Mouse (Mus musculus) left cerebral cortex, postnatal 25 days (tissue): Measurements from ENCODE around the gene Cacybp. TPM values are rescaled to one million over a fixed set of nuclear protein-coding genes. Genes with fewer than 3 reads are reported as not detected.
A peak's percentile ranks its signal among the peaks of the same experiment; 100 is the strongest.

Experiments used
- DNase-seq, 2 experiments: peaks; one replicate each; pipeline ENCODE4 v3.0.0; 2022; ENCODE audit warnings: low spot score in 2 of 2, mixed read lengths in 1 of 2
- intact Hi-C: fragments of 180-260 bp; cut with DNase I; formaldehyde crosslinking; loops from one replicate; pipeline ENCODE4 v1.15.1; 2025
- total RNA-seq, 2 experiments: library from RNA; stranded (reverse); gene quantifications; 2 replicates each; pipeline ENCODE4 v1.2.3; 2021

The Cacybp gene
- total RNA-seq, 2 experiments from 2014 or later: 88.4 to 96.7 TPM

DNA sequence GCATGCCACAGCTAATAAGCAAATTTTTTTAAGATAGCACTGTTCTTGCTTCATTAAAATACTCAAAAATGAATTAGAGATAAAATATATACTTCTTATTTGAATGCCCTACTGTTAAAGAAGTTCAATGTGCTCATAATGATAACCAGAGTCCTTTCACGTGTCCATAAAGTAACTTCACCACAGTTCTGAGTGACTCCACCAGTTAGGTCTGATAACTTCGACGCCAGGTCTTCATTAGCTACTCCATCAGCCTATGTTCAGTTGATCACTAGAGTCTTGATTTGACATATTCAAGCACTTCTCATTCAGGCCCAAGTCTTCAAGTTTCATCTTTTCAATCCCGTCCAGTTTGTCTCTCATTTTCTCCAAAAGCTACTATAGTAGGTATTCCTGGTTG, 14.5 kb upstream of the Cacybp start:
- intact Hi-C loops: no loop called here
- no peak for DNase-seq

DNA sequence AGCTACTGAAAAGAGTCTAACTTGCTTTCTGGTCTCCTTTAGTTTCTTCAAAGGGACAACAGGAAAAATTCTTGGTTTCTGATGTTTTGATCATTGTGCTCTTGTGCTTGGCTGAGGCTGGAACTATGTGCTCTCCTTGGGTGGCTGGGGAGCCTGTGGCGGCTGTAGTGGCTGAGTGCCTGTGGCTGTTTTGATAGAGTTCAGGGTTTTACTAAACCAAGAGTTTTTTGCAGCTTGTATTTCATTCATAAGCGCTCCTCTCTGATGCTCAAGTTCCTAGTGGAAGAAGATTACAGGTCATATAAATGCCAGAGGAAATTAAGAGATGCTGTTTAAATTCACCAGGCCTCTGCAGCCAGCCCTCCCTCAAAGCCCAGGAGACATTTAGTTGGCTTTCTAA, 11.4 kb upstream of the Cacybp start:
- no peak for DNase-seq
- intact Hi-C loops: no loop called here

DNA sequence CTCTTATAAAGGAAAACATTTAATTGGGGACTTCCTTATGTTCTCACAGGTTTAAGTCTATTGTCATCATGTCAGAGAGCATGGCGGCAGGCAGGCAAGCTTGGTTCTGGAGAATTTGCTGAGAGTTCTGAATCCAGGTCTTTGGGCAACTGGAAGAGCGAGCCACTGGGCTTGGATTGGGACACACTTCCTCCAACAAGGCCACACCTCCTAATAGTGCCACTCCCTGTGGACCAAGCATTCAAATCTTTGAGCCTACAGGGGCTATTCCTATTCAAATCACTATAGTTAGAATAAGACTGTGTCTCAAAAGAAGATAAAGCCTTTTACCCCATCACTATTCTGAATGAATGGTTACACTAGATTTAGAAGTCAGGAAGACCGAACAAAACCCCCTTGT, 5.2 kb upstream of the Cacybp start:
- no peak for DNase-seq
- intact Hi-C loops: no loop called here

DNA sequence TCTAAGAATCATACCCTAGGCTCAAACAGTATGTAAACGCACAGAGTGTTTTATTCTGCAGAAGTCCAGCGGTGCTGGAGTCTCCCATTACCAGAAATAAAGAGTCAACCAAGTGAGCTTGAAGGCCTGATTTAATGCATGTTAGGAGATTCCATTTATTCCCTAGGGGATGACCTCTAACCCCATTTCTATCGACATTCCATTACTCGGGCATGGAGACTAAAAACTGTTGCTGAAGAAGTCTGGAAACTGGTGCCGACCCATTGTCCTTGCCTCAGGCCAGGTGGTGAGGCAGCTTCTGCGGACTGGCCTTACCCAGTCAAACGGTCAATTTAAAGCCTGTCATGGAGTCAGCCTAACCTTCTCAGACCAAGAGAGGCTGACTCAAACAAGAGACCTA, 1.5 kb upstream of the Cacybp start:
- no peak for DNase-seq
- intact Hi-C loops: loop anchor here (5.0 kb wide), 2 partner anchors 138 to 163 kb away; no protein-coding TSS in a partner anchor

DNA sequence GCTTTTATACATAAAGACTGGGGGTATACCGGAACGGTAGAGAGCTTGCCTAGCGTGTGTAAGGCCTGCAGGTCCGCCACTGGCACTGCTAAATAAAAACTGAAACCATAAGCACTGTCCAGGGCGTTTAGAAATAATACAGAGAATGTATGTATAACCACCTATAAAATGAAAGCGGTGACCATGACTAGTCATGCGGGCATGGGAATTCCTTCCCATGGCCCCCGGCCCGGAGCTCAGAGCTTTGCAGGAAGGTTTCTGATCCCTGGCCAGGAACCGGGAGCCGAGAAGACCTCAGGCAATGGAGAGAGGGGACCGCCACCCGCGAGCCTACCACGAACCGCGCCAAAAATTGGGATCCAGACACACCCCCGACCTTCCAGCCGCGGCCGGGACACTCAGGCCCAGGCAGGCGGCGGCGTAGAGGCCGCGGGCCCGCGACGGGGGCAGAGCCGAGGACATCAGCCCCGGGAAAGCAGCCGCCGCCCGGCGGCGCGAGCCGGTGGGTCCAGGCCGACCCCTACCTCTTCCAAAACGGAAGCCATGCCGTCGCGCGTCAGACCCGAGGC, 468 bp downstream of the Cacybp start:
- intact Hi-C loops: loop anchor here (1.0 to 5.0 kb wide), 3 partner anchors 17 to 165 kb away; partner anchors contain the start of gene Mrps14
- peak in 1 of 2 experiments; percentile 44 for DNase-seq

DNA sequence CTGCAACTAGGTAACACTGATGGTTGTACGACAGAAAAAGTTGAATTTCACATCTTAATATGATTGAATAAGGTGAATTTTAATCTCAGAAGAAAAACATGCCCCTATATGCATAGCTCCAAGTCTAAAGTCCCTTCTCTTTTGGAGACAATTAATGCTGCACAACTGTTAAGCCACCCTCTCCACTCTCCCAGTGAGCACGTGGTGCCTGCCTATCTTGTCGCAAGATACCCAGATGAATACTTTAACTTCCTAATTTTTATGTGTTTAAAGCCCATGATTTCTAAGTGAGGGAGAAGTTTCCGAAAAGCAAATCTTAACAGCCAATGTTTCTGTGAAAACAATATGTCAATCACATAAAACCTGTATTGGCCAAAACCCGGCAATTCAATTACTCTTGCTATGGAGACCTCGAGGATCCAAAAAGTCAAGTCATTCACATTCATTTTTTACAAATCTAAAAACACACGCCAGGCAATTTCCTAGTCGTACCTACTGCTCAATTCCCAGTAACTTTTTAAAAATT, 1.0 kb downstream of the Cacybp start:
- no peak for DNase-seq
- intact Hi-C loops: loop anchor here (1.0 to 5.0 kb wide), 3 partner anchors 16 to 166 kb away; partner anchors contain the start of gene Mrps14

DNA sequence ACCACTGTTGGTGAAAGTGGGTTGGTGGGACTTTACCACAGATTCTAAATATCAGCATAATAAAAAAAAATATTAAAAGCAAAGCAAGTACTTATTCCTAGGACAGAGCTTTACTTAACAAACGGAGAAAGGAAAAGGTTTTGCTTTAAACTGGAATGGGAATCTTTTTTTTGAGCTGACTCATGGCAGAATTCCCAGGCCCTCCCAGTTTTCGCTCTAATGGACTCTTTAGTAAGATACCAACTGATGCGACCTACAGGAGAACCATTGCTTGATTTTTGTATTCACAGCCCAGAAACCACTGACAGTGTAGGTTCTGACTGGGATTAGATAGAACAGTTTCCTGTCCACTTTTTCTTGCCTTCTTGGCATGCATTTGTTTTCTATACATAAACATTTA, 2.1 kb downstream of the Cacybp start:
- intact Hi-C loops: loop anchor here (5.0 kb wide), 2 partner anchors 142 to 167 kb away; no protein-coding TSS in a partner anchor
- DNase-seq: no peak

DNA sequence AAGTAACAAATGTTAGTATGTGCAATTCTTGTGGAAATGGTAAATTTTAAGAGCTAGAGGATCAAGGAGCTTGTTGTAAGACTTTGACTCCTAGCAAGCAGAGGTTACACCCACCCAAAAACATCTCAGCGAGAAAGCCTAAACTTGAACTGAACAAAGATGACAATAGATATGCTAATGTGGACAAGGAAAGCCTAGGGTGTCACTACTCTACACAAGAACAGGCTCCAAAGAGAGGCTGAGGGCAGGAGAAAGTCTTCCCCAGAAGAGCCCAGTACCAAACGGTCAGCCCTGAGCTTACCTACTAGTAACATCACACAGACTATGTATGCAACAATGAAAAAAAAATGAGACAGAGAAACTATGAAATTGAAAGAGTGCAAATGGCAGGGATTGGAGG, 2.8 kb downstream of the Cacybp start:
- no peak for DNase-seq
- intact Hi-C loops: loop anchor here (5.0 kb wide), 2 partner anchors 142 to 167 kb away; no protein-coding TSS in a partner anchor

DNA sequence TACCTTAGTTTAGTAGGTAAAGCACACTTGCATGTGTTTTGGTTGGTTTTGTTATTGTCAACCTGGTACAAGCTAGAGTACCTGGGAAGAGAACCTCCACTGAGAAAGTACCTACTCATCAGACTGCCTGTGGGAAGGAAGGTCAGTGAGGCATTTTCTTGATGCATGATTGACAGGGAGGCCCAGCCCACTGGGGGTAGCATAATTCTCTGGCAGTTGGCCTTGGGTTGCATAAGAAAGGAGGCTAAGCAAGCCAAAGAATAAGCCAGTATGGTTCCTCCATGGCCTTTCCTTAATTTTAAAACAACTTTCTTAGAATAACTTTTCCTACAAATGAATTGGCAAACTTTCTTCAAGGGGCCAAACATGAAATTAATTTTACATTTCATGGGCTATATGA, 7.2 kb downstream of the Cacybp start:
- no peak for DNase-seq
- intact Hi-C loops: no loop called here

DNA sequence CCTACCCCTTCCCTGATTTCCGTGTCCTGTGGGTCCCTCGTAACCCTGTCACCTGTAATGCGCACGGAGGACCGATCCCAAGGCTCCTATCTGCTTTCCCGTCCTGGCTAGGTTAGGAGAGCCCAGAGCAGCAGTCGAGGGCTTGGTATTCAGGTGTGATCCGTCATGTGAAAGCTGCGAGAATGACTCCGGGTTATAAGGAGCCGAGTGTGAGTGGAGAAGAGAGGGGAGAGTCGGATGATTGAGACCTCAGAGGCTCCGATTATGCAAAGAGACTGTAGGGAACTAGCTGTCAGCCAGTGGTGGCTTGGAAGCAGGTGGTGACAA, 17.4 kb downstream of the Cacybp start:
- DNase-seq: no peak
- intact Hi-C loops: loop anchor here (1.0 kb wide), 1 partner anchor 17 kb away; the partner anchor contains the start of gene Cacybp

DNA sequence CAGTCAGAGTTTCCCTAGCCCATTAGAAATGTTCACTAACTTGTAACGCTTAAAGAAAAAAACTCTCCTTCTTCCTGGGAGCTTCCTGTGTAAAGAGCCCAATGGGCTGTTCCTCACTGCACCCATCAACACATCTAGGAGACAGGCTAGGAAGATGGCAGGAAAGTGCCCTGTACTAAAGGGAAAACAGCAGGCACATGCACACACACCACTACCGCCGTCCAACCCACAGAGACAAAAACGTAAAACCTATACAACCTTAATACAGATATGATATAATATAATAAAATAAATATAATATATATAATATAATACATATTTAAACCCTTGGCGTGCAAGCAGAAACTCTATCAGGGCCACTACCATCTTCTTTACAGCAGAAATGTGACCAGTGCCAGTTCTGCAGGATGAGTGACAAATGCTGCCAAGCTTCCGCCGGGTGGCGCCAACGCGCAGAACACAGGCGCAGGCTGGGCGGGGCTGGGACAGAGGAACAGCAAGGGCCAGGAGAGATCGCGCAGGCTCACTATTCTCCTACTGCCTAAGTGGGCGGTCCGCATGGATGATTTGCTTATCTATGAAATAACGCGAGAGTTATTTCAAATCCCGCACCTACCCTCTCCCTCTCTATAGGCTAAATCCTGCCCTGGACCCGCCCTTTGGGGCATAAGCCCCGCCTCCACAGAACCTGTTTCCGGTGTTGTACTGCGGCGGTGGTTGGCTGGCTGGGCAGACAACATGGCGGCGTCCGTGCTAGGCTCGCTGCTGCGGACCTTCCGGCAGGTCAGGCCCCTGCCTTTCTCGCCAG, 17.9 kb downstream of the Cacybp start, which contains the start of gene Mrps14:
TSS of gene Mrps14 (plus strand) at position 687 of the 808 bp plus-strand sequence.
- peak; percentile 97 to 100 for DNase-seq
- intact Hi-C loops: loop anchor here (1.0 kb wide), 1 partner anchor 18 kb away; the partner anchor contains the start of gene Cacybp

DNA sequence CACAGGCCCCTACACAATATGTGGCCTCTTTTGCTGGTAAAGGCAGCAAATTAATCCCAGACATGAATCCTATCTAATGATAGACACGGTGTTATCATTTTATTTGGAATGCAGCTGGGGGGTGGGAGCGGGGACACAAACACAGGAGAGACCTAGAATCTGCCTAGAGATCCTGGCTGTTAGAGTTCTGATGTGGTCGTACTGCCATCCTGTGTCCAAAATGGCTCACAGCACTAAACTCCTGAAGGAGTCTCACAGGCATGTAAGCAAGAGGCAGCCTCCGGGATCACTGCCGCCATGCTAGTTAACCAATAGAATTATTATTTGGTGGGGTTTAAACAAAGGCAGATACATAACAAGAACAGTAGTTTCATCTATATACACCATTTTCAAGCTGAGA, 28.2 kb downstream of the Cacybp start:
- DNase-seq: peak; percentile 56 to 76
- intact Hi-C loops: loop anchor here (5.0 to 10.0 kb wide), 4 partner anchors 87 to 1470 kb away; partner anchors contain the start of gene Tnr

DNA sequence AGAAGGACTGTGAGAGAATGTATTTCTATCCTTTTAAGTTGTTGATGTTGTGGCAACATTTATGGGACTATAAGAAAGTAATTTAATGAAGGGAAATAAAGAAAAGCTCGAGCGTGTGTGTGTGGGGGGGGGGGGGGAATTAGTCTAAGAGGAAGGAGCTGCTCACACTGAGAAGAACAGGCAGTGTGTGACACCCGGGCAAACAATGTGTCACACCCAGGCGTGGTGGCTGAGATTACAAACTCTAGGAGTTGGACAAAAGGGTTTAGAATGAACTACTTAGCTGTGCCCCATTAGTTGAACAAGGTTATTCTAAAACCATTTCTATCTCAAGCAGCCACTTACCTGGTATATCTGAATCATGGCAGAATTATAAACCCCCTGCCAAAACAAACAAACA, 31.5 kb downstream of the Cacybp start:
- no peak for DNase-seq
- intact Hi-C loops: loop anchor here (5.0 to 10.0 kb wide), 4 partner anchors 84 to 1466 kb away; partner anchors contain the start of gene Tnr

DNA sequence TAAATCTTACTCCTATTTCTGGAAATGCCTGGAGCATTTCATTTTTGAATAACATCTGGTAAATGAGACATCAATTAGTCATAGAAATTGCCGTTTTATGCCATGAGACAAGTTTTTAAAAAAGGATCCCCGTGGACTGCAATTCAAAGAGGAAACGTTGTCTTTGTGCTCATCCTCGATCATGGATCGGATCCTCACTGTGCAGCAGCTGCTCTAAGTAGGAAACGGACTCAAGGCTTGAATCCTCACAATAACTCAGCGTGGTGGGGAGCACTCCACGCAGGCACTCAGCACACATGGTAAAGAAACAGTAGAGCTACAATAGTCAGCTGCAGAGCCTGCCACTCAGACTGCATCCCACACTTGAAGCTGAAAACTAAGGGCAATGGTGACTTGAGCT, 35.8 kb downstream of the Cacybp start:
- intact Hi-C loops: loop anchor here (10.0 kb wide), 1 partner anchor 252 kb away; no protein-coding TSS in a partner anchor
- peak in 1 of 2 experiments; percentile 12 for DNase-seq

DNA sequence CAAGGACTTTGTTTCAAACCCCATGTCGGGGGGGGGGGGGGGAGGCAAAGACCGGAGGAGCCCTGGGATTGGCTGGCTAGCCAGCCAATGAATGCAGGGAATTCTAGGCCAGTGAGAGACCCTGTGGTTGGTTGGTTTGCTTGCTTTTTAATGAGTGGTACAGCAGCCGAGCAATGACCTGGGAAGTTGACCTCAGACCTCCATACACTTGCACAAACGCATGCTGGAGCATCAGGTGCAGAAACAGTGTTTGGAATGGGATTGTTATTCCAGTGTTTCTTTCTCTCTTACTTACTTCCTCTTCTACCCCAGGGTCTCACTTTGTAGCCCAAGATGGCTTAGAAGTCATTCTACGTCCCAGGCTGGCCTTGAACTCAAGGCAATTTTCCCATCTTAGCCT, 46.1 kb downstream of the Cacybp start:
- intact Hi-C loops: no loop called here
- no peak for DNase-seq

DNA sequence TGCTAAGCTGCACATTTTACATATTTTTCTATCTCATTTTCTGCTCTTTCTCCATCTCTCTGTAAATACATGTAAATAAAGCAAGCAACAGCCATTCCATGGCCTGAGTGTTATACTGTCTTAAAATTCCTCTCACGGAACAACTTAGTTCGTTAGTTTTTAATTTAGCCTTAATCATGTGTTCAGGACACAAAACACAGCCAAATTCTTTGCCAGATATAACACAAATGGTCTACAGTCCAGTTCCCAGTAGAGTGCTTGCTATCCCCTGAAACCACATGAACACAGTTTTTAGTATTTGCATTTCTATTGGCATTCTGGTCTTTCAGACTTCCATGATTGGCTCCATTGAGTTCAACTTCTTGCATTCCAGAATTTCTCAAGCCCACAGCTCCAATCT, 54.5 kb downstream of the Cacybp start:
- DNase-seq: no peak
- intact Hi-C loops: no loop called here

DNA sequence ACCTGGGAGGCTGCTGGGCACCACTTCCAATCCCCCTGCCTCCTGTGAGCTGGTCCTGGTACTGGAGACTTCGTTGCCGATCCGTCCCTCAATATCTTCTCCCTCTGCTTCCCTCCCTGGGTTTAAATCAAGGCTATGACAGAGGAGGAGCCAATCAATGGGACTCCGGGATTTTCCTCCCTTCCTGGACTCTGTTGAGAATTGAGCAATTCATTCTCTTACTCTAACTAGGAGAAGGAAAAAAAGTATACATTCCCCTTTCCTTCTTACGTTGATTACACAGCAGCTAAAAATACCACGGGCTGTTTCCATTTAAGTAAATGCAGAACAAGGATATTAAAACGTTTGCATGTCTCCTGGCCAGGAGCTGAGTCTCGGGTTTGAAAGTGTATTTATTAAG, 59.2 kb downstream of the Cacybp start, which contains the start of gene Tnn:
TSS of gene Tnn (minus strand) at position 101 of the 400 bp plus-strand sequence.
- no peak for DNase-seq
- intact Hi-C loops: no loop called here
